Mouse (Mus musculus) MEL (cell line): ENCODE measurements at regions not wholly inside any gene's neighbourhood (a gene's known extent, or its start where the extent isn't known, plus 50 kb on each side); places are given as distances from the start of the nearest gene placed in this dataset.

ENCODE experiments used
- DNase-seq: peaks from one replicate; pipeline ENCODE4 v3.0.0; 2011; ENCODE audit warnings: low read depth, low spot score
- H3K27ac ChIP-seq: 2 replicates; pipeline ENCODE4 v1.5.1; 2012; ENCODE audit warnings: low read depth, mild to moderate bottlenecking, control low read depth, low read length, moderate library complexity; ENCODE audit not compliant: control insufficient read depth
- H3K27me3 ChIP-seq, 2 experiments: fragments of 150-350 bp in 1 of 2; sonication (generic) in 1 of 2; 2 replicates each; pipeline ENCODE4 v1.6.1; 2012; ENCODE audit warnings: low read length in 2 of 2, mild to moderate bottlenecking in 2 of 2, improper control_type of control experiment in 1 of 2, moderate library complexity in 1 of 2; ENCODE audit not compliant: insufficient read depth in 2 of 2, control insufficient read depth in 1 of 2
- H3K36me3 ChIP-seq, 2 experiments: 2 replicates each; pipeline ENCODE4 v1.6.1; 2012 to 2014; ENCODE audit warnings: low read length in 2 of 2, improper control_type of control experiment in 1 of 2, inconsistent platforms in 1 of 2, mild to moderate bottlenecking in 1 of 2; ENCODE audit not compliant: insufficient read depth in 2 of 2, control insufficient read depth in 1 of 2
- H3K4me1 ChIP-seq, 2 experiments: fragments of 150-350 bp in 1 of 2; sonication (generic) in 1 of 2; 2 replicates each; pipeline ENCODE4 v1.6.1; 2012; ENCODE audit warnings: low read length in 2 of 2, improper control_type of control experiment in 1 of 2, mild to moderate bottlenecking in 1 of 2; ENCODE audit not compliant: insufficient read depth in 2 of 2, control insufficient read depth in 1 of 2
- H3K4me3 ChIP-seq, 2 experiments: fragments of 150-350 bp in 1 of 2; sonication (generic) in 1 of 2; 2 replicates each; pipeline ENCODE4 v1.5.1; 2012; ENCODE audit warnings: low read depth in 2 of 2, low read length in 2 of 2, mild to moderate bottlenecking in 2 of 2, moderate library complexity in 2 of 2, control low read depth in 1 of 2, improper control_type of control experiment in 1 of 2; ENCODE audit not compliant: control insufficient read depth in 1 of 2, insufficient read depth in 1 of 2
- H3K79me2 ChIP-seq: 2 replicates; pipeline ENCODE4 v1.6.1; 2012; ENCODE audit warnings: mild to moderate bottlenecking, low read length, moderate library complexity; ENCODE audit not compliant: control insufficient read depth, poor library complexity, insufficient read depth
- H3K9ac ChIP-seq: 2 replicates; pipeline ENCODE4 v1.6.1; 2012; ENCODE audit warnings: low read depth, mild to moderate bottlenecking, control low read depth, low read length, moderate library complexity; ENCODE audit not compliant: control insufficient read depth, poor library complexity, severe bottlenecking
- H3K9me3 ChIP-seq: fragments of 150-350 bp; sonication (generic); replicated peaks from 2 replicates; pipeline ENCODE4 v1.6.1; 2012; ENCODE audit warnings: mild to moderate bottlenecking, low read length, improper control_type of control experiment, moderate library complexity; ENCODE audit not compliant: insufficient read depth
- BHLHE40 ChIP-seq: IDR thresholded peaks from 2 replicates; pipeline ENCODE4 v1.6.1; 2012; ENCODE audit warnings: low read depth, mild to moderate bottlenecking, inconsistent platforms, low read length, improper control_type of control experiment, borderline replicate concordance
- EP300 ChIP-seq, 2 experiments: IDR thresholded peaks; 2 replicates each; pipeline ENCODE4 v1.6.1; 2011; ENCODE audit warnings: improper control_type of control experiment in 2 of 2, low read length in 2 of 2, low read depth in 1 of 2, mild to moderate bottlenecking in 1 of 2
- ETS1 ChIP-seq: IDR thresholded peaks from 2 replicates; pipeline ENCODE4 v1.6.1; 2012; ENCODE audit warnings: low read depth, mild to moderate bottlenecking, inconsistent platforms, low read length, improper control_type of control experiment, moderate library complexity
- HCFC1 ChIP-seq: IDR thresholded peaks from 2 replicates; pipeline ENCODE4 v1.6.1; 2012; ENCODE audit warnings: low read depth, mild to moderate bottlenecking, inconsistent platforms, low read length, improper control_type of control experiment, moderate library complexity
- JUND ChIP-seq: IDR thresholded peaks from 2 replicates; pipeline ENCODE4 v1.6.1; 2011; ENCODE audit warnings: low read depth, mild to moderate bottlenecking, improper control_type of control experiment, low read length
- MAFK ChIP-seq: IDR thresholded peaks from 2 replicates; pipeline ENCODE4 v1.6.1; 2011; ENCODE audit warnings: low read depth, mild to moderate bottlenecking, low read length, improper control_type of control experiment, borderline replicate concordance
- MAX ChIP-seq: IDR thresholded peaks from 2 replicates; pipeline ENCODE4 v1.6.1; 2011; ENCODE audit warnings: low read length, improper control_type of control experiment
- MAZ ChIP-seq: IDR thresholded peaks from 2 replicates; pipeline ENCODE4 v1.6.1; 2012; ENCODE audit warnings: low read depth, mild to moderate bottlenecking, inconsistent platforms, low read length, improper control_type of control experiment
- MXI1 ChIP-seq: IDR thresholded peaks from 2 replicates; pipeline ENCODE4 v1.6.1; 2011; ENCODE audit warnings: mild to moderate bottlenecking, low read depth, low read length, improper control_type of control experiment
- MYB ChIP-seq: IDR thresholded peaks from 2 replicates; pipeline ENCODE4 v1.6.1; 2011; ENCODE audit warnings: mild to moderate bottlenecking, low read depth, low read length, improper control_type of control experiment
- MYC ChIP-seq: IDR thresholded peaks from 2 replicates; pipeline ENCODE4 v1.6.1; 2011; ENCODE audit warnings: low read depth, mild to moderate bottlenecking, low read length, improper control_type of control experiment, moderate library complexity
- NELFE ChIP-seq: IDR thresholded peaks from 2 replicates; pipeline ENCODE4 v1.6.1; 2011; ENCODE audit warnings: low read depth, low read length, improper control_type of control experiment
- NRF1 ChIP-seq: IDR thresholded peaks from 2 replicates; pipeline ENCODE4 v1.6.1; 2014; ENCODE audit warnings: low read depth, mild to moderate bottlenecking, inconsistent platforms, low read length, improper control_type of control experiment, moderate library complexity; ENCODE audit not compliant: poor library complexity, insufficient read depth, severe bottlenecking
- POLR2A ChIP-seq, 2 experiments: IDR thresholded peaks; 2 replicates each; pipeline ENCODE4 v1.6.1; 2011 to 2012; ENCODE audit warnings: low read length in 2 of 2, mild to moderate bottlenecking in 2 of 2, control low read depth in 1 of 2, improper control_type of control experiment in 1 of 2, low read depth in 1 of 2, moderate library complexity in 1 of 2; ENCODE audit not compliant: control insufficient read depth in 1 of 2, insufficient read depth in 1 of 2, poor library complexity in 1 of 2
- POLR2AphosphoS2 ChIP-seq: IDR thresholded peaks from 2 replicates; pipeline ENCODE4 v1.6.1; 2011; ENCODE audit warnings: low read length, improper control_type of control experiment
- POLR2AphosphoS5 ChIP-seq: IDR thresholded peaks from 2 replicates; pipeline ENCODE4 v1.6.1; 2012; ENCODE audit warnings: low read depth, borderline replicate concordance, mild to moderate bottlenecking, inconsistent platforms, low read length, moderate library complexity, mixed read lengths
- RCOR1 ChIP-seq: IDR thresholded peaks from 2 replicates; pipeline ENCODE4 v1.6.1; 2012; ENCODE audit warnings: low read depth, mild to moderate bottlenecking, inconsistent platforms, low read length, improper control_type of control experiment
- SIN3A ChIP-seq: IDR thresholded peaks from 2 replicates; pipeline ENCODE4 v1.6.1; 2012; ENCODE audit warnings: low read length, improper control_type of control experiment, inconsistent platforms
- SMC3 ChIP-seq: IDR thresholded peaks from 2 replicates; pipeline ENCODE4 v1.6.1; 2011; ENCODE audit warnings: low read depth, low read length, improper control_type of control experiment
- TAL1 ChIP-seq: IDR thresholded peaks from 2 replicates; pipeline ENCODE4 v1.6.1; 2012; ENCODE audit warnings: mild to moderate bottlenecking, inconsistent platforms, low read length, moderate library complexity, mixed read lengths
- UBTF ChIP-seq: IDR thresholded peaks from 2 replicates; pipeline ENCODE4 v1.6.1; 2012; ENCODE audit warnings: low read depth, mild to moderate bottlenecking, inconsistent platforms, low read length, improper control_type of control experiment, moderate library complexity, borderline replicate concordance; ENCODE audit not compliant: insufficient read depth
- USF2 ChIP-seq, 2 experiments: IDR thresholded peaks; 2 replicates each; pipeline ENCODE4 v1.6.1; 2011 to 2012; ENCODE audit warnings: improper control_type of control experiment in 2 of 2, low read length in 2 of 2, borderline replicate concordance in 1 of 2, inconsistent platforms in 1 of 2, low read depth in 1 of 2, mild to moderate bottlenecking in 1 of 2; ENCODE audit not compliant: insufficient read depth in 1 of 2
- ZC3H11A ChIP-seq: IDR thresholded peaks from 2 replicates; pipeline ENCODE4 v1.6.1; 2012; ENCODE audit warnings: low read depth, mild to moderate bottlenecking, inconsistent platforms, low read length, improper control_type of control experiment
- ZKSCAN1 ChIP-seq: IDR thresholded peaks from 2 replicates; pipeline ENCODE4 v1.6.1; 2012; ENCODE audit warnings: low read depth, mild to moderate bottlenecking, inconsistent platforms, low read length, improper control_type of control experiment, moderate library complexity
- ZMIZ1 ChIP-seq: IDR thresholded peaks from 2 replicates; pipeline ENCODE4 v1.6.1; 2012; ENCODE audit warnings: low read depth, mild to moderate bottlenecking, inconsistent platforms, low read length, improper control_type of control experiment, moderate library complexity
- ZNF384 ChIP-seq: IDR thresholded peaks from 2 replicates; pipeline ENCODE4 v1.6.1; 2012; ENCODE audit warnings: low read depth, mild to moderate bottlenecking, inconsistent platforms, low read length, improper control_type of control experiment

- no peaks in the 10 kb centered on the region; a peak in 1 of 4 replicates for H3K27me3 ChIP-seq
- no peak for DNase-seq
- TF ChIP-seq POLR2A (IDR thresholded peaks at IDR 0.05; ENCODE audit: control insufficient read depth in 1 of 2, insufficient read depth in 1 of 2, low read depth in 1 of 2, low read length in 2 of 2, poor library complexity in 1 of 2) (no peak), HCFC1 (no peak), RCOR1 (no peak), USF2 (IDR thresholded peaks at IDR 0.05; ENCODE audit: borderline replicate concordance in 1 of 2, insufficient read depth in 1 of 2, low read depth in 1 of 2, low read length in 2 of 2) (no peak), TAL1 (no peak), POLR2AphosphoS5 (no peak), ZNF384 (no peak), JUND (no peak), UBTF (no peak), ZC3H11A (no peak), ETS1 (no peak), MAZ (no peak), BHLHE40 (no peak), SMC3 (no peak), NELFE (no peak), MAFK (no peak), ZMIZ1 (no peak), SIN3A (no peak), MYC (no peak), MAX (no peak)
- no peak overlapping the region for H3K4me3 ChIP-seq
- H3K36me3 ChIP-seq = no peaks in the 10 kb centered on the region; a peak in 1 of 4 replicates
- no peaks in the 10 kb centered on the region for H3K79me2 ChIP-seq
- no peaks in the 10 kb centered on the region; a peak in 1 of 4 replicates for H3K4me1 ChIP-seq
- no peak overlapping the region for H3K9ac ChIP-seq
- H3K9me3 ChIP-seq = no peaks in the 10 kb centered on the region
- H3K27ac ChIP-seq = no peak overlapping the region
Measured at GRCm38 (mm10) chr2:79569663-79570062, 65.5 kb upstream of the Itprid2 start.

- TF ChIP-seq POLR2AphosphoS2 (no peak), ZMIZ1 (no peak), USF2 (IDR thresholded peaks at IDR 0.05; ENCODE audit: borderline replicate concordance in 1 of 2, insufficient read depth in 1 of 2, low read depth in 1 of 2, low read length in 2 of 2) (no peak), MXI1 (no peak), NRF1 (no peak), RCOR1 (no peak), ZKSCAN1 (no peak), MYB (no peak), EP300 (IDR thresholded peaks at IDR 0.05; ENCODE audit: low read depth in 1 of 2, low read length in 2 of 2) (no peak), TAL1 (no peak), ZC3H11A (no peak)
- TF ChIP-seq, all 39 proteins: peak for 0
- H3K4me1 ChIP-seq = no peaks in the 10 kb centered on the region
- no peaks in the 10 kb centered on the region for H3K36me3 ChIP-seq
- H3K79me2 ChIP-seq = no peaks in the 10 kb centered on the region
- DNase-seq = no peak
- H3K27ac ChIP-seq = no peak overlapping the region
- no peak overlapping the region for H3K4me3 ChIP-seq
- H3K9ac ChIP-seq = no peak overlapping the region
- no peaks in the 10 kb centered on the region; a peak in 1 of 4 replicates for H3K27me3 ChIP-seq
- no peaks in the 10 kb centered on the region for H3K9me3 ChIP-seq
Measured at GRCm38 (mm10) chr2:79571910-79572309, 63.2 kb upstream of the Itprid2 start.
